Comparison of ENCODE assay signal across 25 mouse cellular contexts in the genomic region with DNA sequence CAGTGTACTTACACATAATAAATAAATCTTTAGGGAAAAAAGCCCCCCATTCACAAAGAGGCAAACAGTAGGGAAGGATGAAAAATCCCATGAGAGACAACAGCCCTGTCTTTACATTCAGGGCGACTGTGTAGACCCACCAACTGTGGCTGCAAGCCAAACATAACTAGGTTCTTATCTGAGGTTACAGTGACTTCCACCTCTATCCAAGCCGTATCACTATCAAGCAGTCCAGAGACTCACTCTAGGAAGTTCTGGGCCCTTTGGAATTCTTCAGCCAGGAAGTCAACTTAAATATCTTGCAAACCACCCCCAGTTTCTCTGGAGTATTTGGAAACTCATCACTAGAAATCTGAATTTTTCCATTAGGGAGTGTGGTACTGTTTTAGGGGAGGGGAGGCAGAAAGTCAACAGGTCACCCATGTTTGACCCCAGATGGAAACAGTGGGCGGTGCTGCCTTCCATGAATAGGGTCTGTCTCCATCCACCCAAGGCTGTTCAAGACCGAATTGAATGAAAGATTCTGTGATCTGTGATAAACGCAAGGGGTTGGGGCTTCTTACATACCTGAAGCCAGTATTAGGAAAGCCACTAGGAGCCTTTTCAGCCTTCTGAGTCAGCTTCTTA. TPM values are rescaled to one million over a fixed set of nuclear protein-coding genes. Genes with fewer than 3 reads are reported as not detected.
DNase-seq lines count a peak whose midpoint lies in the region; ATAC-seq lines count a peak whose summit lies in the region.
"Had no signal": no experiment of that assay in that cellular context is flagged by ENCODE, and none has a peak within 500 bp of the region (broad histone marks: within the 10 kb centered on the region; RNA-seq: fewer than 3 reads in every experiment).

No protein-coding gene starts in this region.

- H3K9me3 ChIP-seq in heart, embryonic 16.5 days (replicated peaks; ENCODE audit: control insufficient read depth, low read length) = no peaks in the 10 kb centered on the region
- no peaks in the 10 kb centered on the region for H3K9me3 ChIP-seq in liver, embryonic 16.5 days (replicated peaks; ENCODE audit: control insufficient read depth, low read length)
- H3K9me3 ChIP-seq in midbrain, embryonic 15.5 days = no peaks in the 10 kb centered on the region
- H3K9me3 ChIP-seq: forebrain, embryonic 12.5 days; intestine, embryonic 15.5 days; limb, embryonic 10.5 days had no signal

- peak overlapping the region; percentile 61 for H3K27ac ChIP-seq in heart, embryonic 16.5 days (ENCODE audit: low read length)
- no peak overlapping the region for H3K27ac ChIP-seq in liver, embryonic 16.5 days (ENCODE audit: low read length)
- no peak overlapping the region for H3K27ac ChIP-seq in midbrain, embryonic 15.5 days
- H3K27ac ChIP-seq: forebrain, embryonic 12.5 days; hindbrain, embryonic 14.5 days; intestine, embryonic 15.5 days; kidney, postnatal 0 days; layer of hippocampus, adult 2 months; limb, embryonic 10.5 days; macrophage had no signal

- DNase-seq in gastrocnemius, postnatal 25 days = peak; percentile 2
- no peak for DNase-seq in gastrocnemius, adult 8-10 months (ENCODE audit: low spot score in 2 of 2)
- DNase-seq in heart, postnatal 14 days = no peak
- DNase-seq in MEL-GATA-1-ER (ENCODE audit: extremely low read depth, low read depth) = peak; percentile 51
- DNase-seq: adrenal gland, postnatal 14 days; B cell, adult 2 months; cerebellum, adult 2 months; embryo, embryonic 11 days; gastrocnemius, postnatal 36 days; lung, embryonic 14.5 days had no signal

- intact Hi-C loops in heart, postnatal 14 days (cut with DNase I) = no loop called here

- peak; percentile 84 for ATAC-seq in heart, embryonic 16.5 days (replicated peaks; ENCODE audit: extremely low read depth, insufficient read depth, low FRiP score)
- ATAC-seq in liver, embryonic 16.5 days (ENCODE audit: low read depth) = peak; percentile 70
- ATAC-seq in midbrain, embryonic 15.5 days (replicated peaks) = no peak
- ATAC-seq in cerebellum, adult (ENCODE audit: insufficient number of reproducible peaks, low FRiP score, low TSS enrichment) = no peak
- ATAC-seq: activated CD4-positive, CD25-positive, alpha-beta regulatory T cell, adult 4 months; midbrain, embryonic 16.5 days; Patski had no signal

- WGBS in heart, embryonic 16.5 days = 45% methylated on average over 5 of the region's 5 CpGs
- WGBS in liver, embryonic 16.5 days (ENCODE audit: insufficient replicate concordance) = 30% methylated on average over 5 of the region's 5 CpGs
- WGBS in midbrain, embryonic 15.5 days = 79% methylated on average over 5 of the region's 5 CpGs

- H3K36me3 ChIP-seq in heart, embryonic 16.5 days (ENCODE audit: control insufficient read depth, insufficient read depth) = no peaks in the 10 kb centered on the region
- no peaks in the 10 kb centered on the region for H3K36me3 ChIP-seq in liver, embryonic 16.5 days (ENCODE audit: control insufficient read depth, insufficient read depth)
- H3K36me3 ChIP-seq in midbrain, embryonic 15.5 days (replicated peaks) = no peaks in the 10 kb centered on the region
- H3K36me3 ChIP-seq: forebrain, embryonic 12.5 days; intestine, embryonic 15.5 days; limb, embryonic 10.5 days had no signal

- H3K27me3 ChIP-seq in heart, embryonic 16.5 days (ENCODE audit: control insufficient read depth, insufficient read depth, low read length) = no peaks in the 10 kb centered on the region
- H3K27me3 ChIP-seq in liver, embryonic 16.5 days (ENCODE audit: control insufficient read depth, insufficient read depth, low read depth, low read length) = no peaks in the 10 kb centered on the region
- H3K27me3 ChIP-seq in midbrain, embryonic 15.5 days (replicated peaks) = no peaks in the 10 kb centered on the region
- H3K27me3 ChIP-seq: forebrain, embryonic 12.5 days; intestine, embryonic 15.5 days; Patski had no signal

- H3K4me3 ChIP-seq in heart, embryonic 16.5 days (ENCODE audit: low read length) = no peak overlapping the region
- no peak overlapping the region for H3K4me3 ChIP-seq in liver, embryonic 16.5 days (ENCODE audit: low read depth, low read length)
- no peak overlapping the region for H3K4me3 ChIP-seq in midbrain, embryonic 15.5 days
- H3K4me3 ChIP-seq: forebrain, embryonic 12.5 days; intestine, embryonic 15.5 days; layer of hippocampus, adult 2 months; limb, embryonic 10.5 days had no signal

- peaks cover 27% of the 10 kb centered on the region for H3K4me1 ChIP-seq in heart, embryonic 16.5 days (ENCODE audit: control insufficient read depth, insufficient read depth, low read length)
- H3K4me1 ChIP-seq in liver, embryonic 16.5 days (ENCODE audit: control insufficient read depth, low read depth, low read length) = no peaks in the 10 kb centered on the region
- no peaks in the 10 kb centered on the region for H3K4me1 ChIP-seq in midbrain, embryonic 15.5 days

- H3K4me2 ChIP-seq in heart, embryonic 16.5 days (ENCODE audit: low read depth, low read length) = no peak overlapping the region
- H3K4me2 ChIP-seq in liver, embryonic 16.5 days (ENCODE audit: low read depth, low read length) = no peak overlapping the region
- H3K4me2 ChIP-seq in midbrain, embryonic 15.5 days = no peak overlapping the region
- H3K4me2 ChIP-seq: forebrain, embryonic 12.5 days; hindbrain, embryonic 14.5 days; intestine, embryonic 15.5 days; lung, embryonic 14.5 days had no signal

- no peak overlapping the region for H3K9ac ChIP-seq in heart, embryonic 16.5 days (ENCODE audit: low read length)
- H3K9ac ChIP-seq in liver, embryonic 16.5 days (ENCODE audit: low read depth, low read length) = no peak overlapping the region
- H3K9ac ChIP-seq in midbrain, embryonic 15.5 days = no peak overlapping the region
- H3K9ac ChIP-seq: forebrain, embryonic 12.5 days; hindbrain, embryonic 14.5 days; intestine, embryonic 15.5 days; lung, embryonic 14.5 days had no signal

RNA-seq across cellular contexts. Expression of a gene that starts 6.3 kb away (rescaled TPM):
- not detected for total RNA-seq in gastrocnemius, postnatal 25 days (2021)
- not detected for total RNA-seq in gastrocnemius, adult 8-10 months (2022)
- 0.20 TPM in 1 of 2 replicates, not detected in the other for polyA plus RNA-seq in heart, embryonic 16.5 days (2015; fragmentation: Nextera tagmentation; extraction: Ambion mirVana)
- total RNA-seq in heart, postnatal 14 days (2021) = not detected
- not detected in 2 replicates for polyA plus RNA-seq in liver, embryonic 16.5 days (2015; fragmentation: Nextera tagmentation; extraction: Ambion mirVana)
- 1.7 and 2.3 TPM in 2 replicates for polyA plus RNA-seq in midbrain, embryonic 15.5 days (2015; fragmentation: Nextera tagmentation; extraction: Ambion mirVana)
- total RNA-seq: adrenal gland, postnatal 14 days; gastrocnemius, postnatal 36 days had no signal
- polyA plus RNA-seq: activated CD4-positive, CD25-positive, alpha-beta regulatory T cell, adult 4 months; kidney, postnatal 0 days; limb, embryonic 10.5 days; lung, embryonic 14.5 days; macrophage; Patski; small intestine, adult 2 months had no signal

RNA-seq across cellular contexts. Expression of a gene that starts 22.0 kb away (rescaled TPM):
- 1 to 10 TPM; 8.4 to 9.4 TPM for total RNA-seq in gastrocnemius, postnatal 25 days (2021)
- total RNA-seq in gastrocnemius, adult 8-10 months (2022) = 1 to 10 TPM; 5.0 to 6.9 (median 6.2) TPM
- polyA plus RNA-seq in heart, embryonic 16.5 days (2015; fragmentation: Nextera tagmentation; extraction: Ambion mirVana) = 26.9 and 27.4 TPM in 2 replicates
- total RNA-seq in heart, postnatal 14 days (2021) = 10 to 100 TPM; 22.2 to 22.6 TPM
- polyA plus RNA-seq in liver, embryonic 16.5 days (2015; fragmentation: Nextera tagmentation; extraction: Ambion mirVana) = 16.6 and 19.2 TPM in 2 replicates
- polyA plus RNA-seq in midbrain, embryonic 15.5 days (2015; fragmentation: Nextera tagmentation; extraction: Ambion mirVana) = 27.3 and 27.7 TPM in 2 replicates

RNA-seq across cellular contexts. Expression of a gene that starts 58.0 kb away (rescaled TPM):
- total RNA-seq in gastrocnemius, postnatal 25 days (2021) = 10 to 100 TPM; 26.9 to 31.0 TPM
- 10 to 100 TPM; 23.1 to 29.3 (median 25.8) TPM for total RNA-seq in gastrocnemius, adult 8-10 months (2022)
- 98.7 and 102 TPM in 2 replicates for polyA plus RNA-seq in heart, embryonic 16.5 days (2015; fragmentation: Nextera tagmentation; extraction: Ambion mirVana)
- total RNA-seq in heart, postnatal 14 days (2021) = 10 to 100 TPM; 32.3 to 33.4 TPM
- 40.1 and 41.2 TPM in 2 replicates for polyA plus RNA-seq in liver, embryonic 16.5 days (2015; fragmentation: Nextera tagmentation; extraction: Ambion mirVana)
- 161 and 162 TPM in 2 replicates for polyA plus RNA-seq in midbrain, embryonic 15.5 days (2015; fragmentation: Nextera tagmentation; extraction: Ambion mirVana)

Comparison
In these comparisons a context has a peak if more than half of its experiments do, and no peak if none do; other contexts are left out.
1. DNase-seq: peak in gastrocnemius, postnatal 25 days (single experiment) and MEL-GATA-1-ER (single experiment); none in gastrocnemius, adult 8-10 months (0 of 2) and heart, postnatal 14 days (0 of 2).
2. ATAC-seq: peak in heart, embryonic 16.5 days (single experiment) and liver, embryonic 16.5 days (single experiment); none in midbrain, embryonic 15.5 days (single experiment) and cerebellum, adult (single experiment).